Mouse (Mus musculus) hindbrain, embryonic 16.5 days (tissue): Measurements from ENCODE around the gene Gm28729. TPM values are rescaled to one million over a fixed set of nuclear protein-coding genes. Genes with fewer than 3 reads are reported as not detected.

Experiments used
- ATAC-seq: fragments of 200-750 bp; cut with Nextera tagmentation; 2 replicates; pipeline ENCODE4 v1.8.0; 2017; ENCODE audit warnings: moderate TSS enrichment, moderate library complexity
- H3K27ac ChIP-seq: fragments of 300-500 bp; sonication (generic); 2 replicates; pipeline ENCODE4 v1.5.1; 2014; ENCODE audit warnings: low read depth, mild to moderate bottlenecking, control low read depth, low read length, moderate library complexity
- H3K27me3 ChIP-seq: fragments of 300-500 bp; sonication (generic); replicated peaks from 2 replicates; pipeline ENCODE4 v1.6.1; 2014; ENCODE audit warnings: low read length; ENCODE audit not compliant: control insufficient read depth, insufficient read depth
- H3K36me3 ChIP-seq: fragments of 300-500 bp; sonication (generic); 2 replicates; pipeline ENCODE4 v1.6.1; 2014; ENCODE audit warnings: mild to moderate bottlenecking, low read length, moderate library complexity, mixed read lengths; ENCODE audit not compliant: control insufficient read depth, insufficient read depth
- H3K4me1 ChIP-seq: fragments of 300-500 bp; sonication (generic); 2 replicates; pipeline ENCODE4 v1.6.1; 2014; ENCODE audit warnings: low read depth, low read length; ENCODE audit not compliant: control insufficient read depth, insufficient read depth
- H3K4me2 ChIP-seq: fragments of 300-500 bp; sonication (generic); 2 replicates; pipeline ENCODE4 v1.6.1; 2014; ENCODE audit warnings: mild to moderate bottlenecking, low read length, control low read depth, moderate library complexity
- H3K4me3 ChIP-seq: fragments of 300-500 bp; sonication (generic); 2 replicates; pipeline ENCODE4 v1.5.1; 2014; ENCODE audit warnings: mild to moderate bottlenecking, low read length, control low read depth, moderate library complexity
- H3K9ac ChIP-seq: fragments of 300-500 bp; sonication (generic); 2 replicates; pipeline ENCODE4 v1.6.1; 2014; ENCODE audit warnings: low read depth, mild to moderate bottlenecking, control low read depth, low read length, moderate library complexity
- H3K9me3 ChIP-seq: fragments of 300-500 bp; sonication (generic); 2 replicates; pipeline ENCODE4 v1.6.1; 2014; ENCODE audit warnings: mild to moderate bottlenecking, low read length, moderate library complexity; ENCODE audit not compliant: control insufficient read depth
- WGBS: fragments of 180-500 bp; shearing (Covaris S2); extraction: QIAGEN DNeasy Blood & Tissue Kit; methylation state at CpG from one replicate; pipeline ENCODE4 v1.1.7; 2014; 5-methylcytosine and 5-hydroxymethylcytosine counted together
- polyA plus RNA-seq: library from polyadenylated mRNA; unstranded; fragments of >200 nt; fragmentation: Nextera tagmentation; extraction: Ambion mirVana; gene quantifications from 2 replicates; pipeline ENCODE4 v1.2.1, GENCODE M21; 2015

Gene Gm28729
- polyA plus RNA-seq, 1 experiment from 2014 or later, result 0.33 TPM

GRCm38 (mm10) chr9:96436901-96437804, 87.9 kb downstream of the Gm28729 start:
- H3K4me3 ChIP-seq, result peak overlapping the region; percentile 46
- H3K4me1 ChIP-seq, result peaks cover 19% of the 10 kb centered on the region
- WGBS, result 6% methylated on average over 28 of the region's 28 CpGs
- peak overlapping the region; percentile 69 for H3K4me2 ChIP-seq
- no peaks in the 10 kb centered on the region for H3K36me3 ChIP-seq
- no peaks in the 10 kb centered on the region for H3K27me3 ChIP-seq
- H3K27ac ChIP-seq, result peak overlapping the region; percentile 73
- H3K9ac ChIP-seq, result peak overlapping the region; percentile 68
- no peaks in the 10 kb centered on the region for H3K9me3 ChIP-seq
- ATAC-seq, result peak; percentile 70

Other genes starting within 250 kb of the Gm28729 start
- 193 and 199 TPM in 2 replicates for gene Atp1b3, start 160.8 kb downstream of the Gm28729 start, polyA plus RNA-seq
- gene Rnf7, start 46.6 kb downstream of the Gm28729 start, polyA plus RNA-seq, result 209 TPM in 2 replicates
- 17.8 and 18.3 TPM in 2 replicates for gene Rasa2, start 106.4 kb upstream of the Gm28729 start, polyA plus RNA-seq
- 42.5 and 43.8 TPM in 2 replicates for gene Zbtb38, start 227.6 kb upstream of the Gm28729 start, polyA plus RNA-seq